Mouse (Mus musculus) liver, postnatal 0 days (tissue): Measurements from ENCODE around the gene Odf3b. TPM values are rescaled to one million over a fixed set of nuclear protein-coding genes. Genes with fewer than 3 reads are reported as not detected.

Experiments used
- ATAC-seq: fragments of 200-750 bp; cut with Nextera tagmentation; 2 replicates; pipeline ENCODE4 v1.8.0; 2017; ENCODE audit warnings: mild to moderate bottlenecking, moderate library complexity
- DNase-seq: peaks from one replicate; pipeline ENCODE4 v3.0.0-alpha.2; 2016
- H3K27ac ChIP-seq: fragments of 300-500 bp; sonication (generic); 2 replicates; pipeline ENCODE4 v1.5.1; 2014; ENCODE audit warnings: antibody characterized with exemption, moderate library complexity, mild to moderate bottlenecking, low read depth
- H3K27me3 ChIP-seq: fragments of 300-500 bp; sonication (generic); 2 replicates; pipeline ENCODE4 v1.6.1; 2014; ENCODE audit warnings: low read length, control low read depth, mixed read lengths; ENCODE audit not compliant: insufficient read depth
- H3K36me3 ChIP-seq: fragments of 300-500 bp; sonication (generic); replicated peaks from 2 replicates; pipeline ENCODE4 v1.6.1; 2014; ENCODE audit warnings: mild to moderate bottlenecking, control low read depth, low read length, moderate library complexity, mixed read lengths; ENCODE audit not compliant: insufficient read depth
- H3K4me1 ChIP-seq: fragments of 300-500 bp; sonication (generic); 2 replicates; pipeline ENCODE4 v1.6.1; 2014; ENCODE audit warnings: antibody characterized with exemption, mild to moderate bottlenecking, control low read depth; ENCODE audit not compliant: insufficient read depth
- H3K4me2 ChIP-seq: fragments of 300-500 bp; sonication (generic); 2 replicates; pipeline ENCODE4 v1.6.1; 2014; ENCODE audit warnings: low read depth, mild to moderate bottlenecking, low read length, moderate library complexity, mixed read lengths
- H3K4me3 ChIP-seq: fragments of 300-500 bp; sonication (generic); 2 replicates; pipeline ENCODE4 v1.5.1; 2014; ENCODE audit warnings: low read depth, low read length
- H3K9ac ChIP-seq: fragments of 300-500 bp; sonication (generic); replicated peaks from 2 replicates; pipeline ENCODE4 v1.6.1; 2014; ENCODE audit warnings: mild to moderate bottlenecking, moderate library complexity
- H3K9me3 ChIP-seq: fragments of 300-500 bp; sonication (generic); 2 replicates; pipeline ENCODE4 v1.6.1; 2016; ENCODE audit warnings: mild to moderate bottlenecking, control low read depth, low read length, mixed read lengths
- CTCF ChIP-seq: sonication (generic); IDR thresholded peaks from 2 replicates; pipeline ENCODE4 v1.5.1; 2016; ENCODE audit warnings: antibody characterized with exemption, low read depth
- EP300 ChIP-seq: IDR thresholded peaks from 2 replicates; pipeline ENCODE4 v1.6.1; 2016; ENCODE audit warnings: antibody characterized with exemption, low read depth, mild to moderate bottlenecking
- WGBS: fragments of 180-500 bp; shearing (Covaris S2); extraction: QIAGEN DNeasy Blood & Tissue Kit; methylation state at CpG from one replicate; pipeline ENCODE4 v1.1.7; 2014; ENCODE audit not compliant: insufficient replicate concordance; 5-methylcytosine and 5-hydroxymethylcytosine counted together
- polyA plus RNA-seq: library from polyadenylated mRNA; unstranded; fragments of >200 nt; fragmentation: Nextera tagmentation; extraction: Ambion mirVana; gene quantifications from 2 replicates; pipeline ENCODE4 v1.2.1, GENCODE M21; 2015

Gene Odf3b
- polyA plus RNA-seq, 1 experiment from 2014 or later: 1.8 TPM

- WGBS: 71% methylated on average over 2 of the region's 2 CpGs
- Histone ChIP-seq H3K36me3 (no peaks in the 10 kb centered on the region), H3K4me2 (no peak overlapping the region), H3K9me3 (no peaks in the 10 kb centered on the region), H3K27ac (no peak overlapping the region), H3K9ac (no peak overlapping the region), H3K4me3 (no peak overlapping the region), H3K4me1 (no peaks in the 10 kb centered on the region; the same call in 1 of the 2 replicates), H3K27me3 (no peaks in the 10 kb centered on the region)
- ATAC-seq (no peak), DNase-seq (no peak)
- no peak for TF ChIP-seq EP300
- TF ChIP-seq CTCF: no peak
These were observed 19.1 kb upstream of the Odf3b start for GRCm38 (mm10) chr15:89398146-89398545.

- ATAC-seq: peak; percentile 98
These were observed 17.8 kb upstream of the Odf3b start for GRCm38 (mm10) chr15:89396883-89397282.

DNA sequence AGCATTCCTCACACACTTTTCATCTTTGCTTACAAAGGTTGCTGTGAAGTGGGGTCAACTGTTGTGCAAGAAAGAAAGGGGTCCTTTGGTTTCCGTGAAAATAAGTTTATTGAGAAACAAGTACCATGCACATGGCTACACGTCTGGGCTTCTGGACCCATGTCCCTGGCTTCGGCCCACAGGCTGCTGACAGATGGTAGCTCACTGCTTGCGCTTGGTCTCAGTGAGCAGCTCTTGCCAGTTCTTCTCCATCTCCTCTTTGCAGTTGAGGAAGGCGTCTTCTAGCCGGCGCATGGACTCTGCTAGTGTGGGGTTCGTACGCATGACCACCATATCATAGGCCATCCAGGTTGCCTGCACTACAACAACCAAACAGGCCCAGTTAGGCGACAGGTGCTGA is 11.0 kb upstream of the Odf3b start:
- WGBS: 88% methylated on average over 10 of the region's 10 CpGs
- Histone ChIP-seq H3K36me3 (no peaks in the 10 kb centered on the region), H3K4me3 (no peak overlapping the region)

More at GRCm38 (mm10) chr15:89396883-89397282, 17.8 kb upstream of the Odf3b start:
- peak; percentile 62 for DNase-seq
- no peaks in the 10 kb centered on the region for H3K36me3 ChIP-seq
- H3K9me3 ChIP-seq: no peaks in the 10 kb centered on the region
- no peaks in the 10 kb centered on the region for H3K27me3 ChIP-seq
- WGBS: 60% methylated on average over 4 of the region's 4 CpGs
- TF ChIP-seq EP300 (peak; percentile 70; the same call in 1 of the 2 replicates), CTCF (no peak)
- no peak overlapping the region for H3K9ac ChIP-seq
- H3K27ac ChIP-seq: peak overlapping the region; percentile 55
- H3K4me2 ChIP-seq: no peak overlapping the region
- H3K4me3 ChIP-seq: no peak overlapping the region
- H3K4me1 ChIP-seq: no peaks in the 10 kb centered on the region; the same call in 1 of the 2 replicates

DNA sequence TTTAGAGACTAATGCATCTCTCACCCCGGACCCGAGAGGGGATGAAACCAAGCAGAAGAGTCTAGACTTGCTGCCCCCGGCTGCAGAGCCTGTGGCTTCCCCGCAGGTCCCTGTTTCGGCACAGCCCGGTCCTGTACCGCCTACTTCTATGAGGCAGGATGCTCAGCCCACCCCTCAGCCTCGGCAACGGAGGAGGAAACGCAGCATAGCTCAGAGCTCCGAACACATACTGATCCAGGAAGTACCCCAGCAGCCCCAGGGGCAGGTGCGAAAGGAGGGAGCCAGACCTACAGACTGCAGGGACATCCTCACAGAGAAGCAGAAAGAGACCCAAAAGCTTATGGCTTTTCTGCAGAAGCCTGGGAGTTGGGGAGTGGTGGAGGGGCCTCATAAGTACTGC is 8.0 kb upstream of the Odf3b start:
- H3K27ac ChIP-seq: no peak overlapping the region
- H3K9ac ChIP-seq: no peak overlapping the region
- H3K4me2 ChIP-seq: no peak overlapping the region
- H3K4me3 ChIP-seq: no peak overlapping the region
- ATAC-seq (no peak), DNase-seq (no peak)
- H3K36me3 ChIP-seq: no peaks in the 10 kb centered on the region
- TF ChIP-seq EP300 (no peak), CTCF (no peak)
- WGBS: 29% methylated on average over 12 of the region's 12 CpGs
- no peaks in the 10 kb centered on the region for H3K27me3 ChIP-seq
- no peaks in the 10 kb centered on the region for H3K9me3 ChIP-seq
- H3K4me1 ChIP-seq: no peaks in the 10 kb centered on the region

More for the DNA sequence above, 11.0 kb upstream of the Odf3b start:
- ATAC-seq: no peak
- no peaks in the 10 kb centered on the region for H3K4me1 ChIP-seq
- no peak for DNase-seq
- H3K9ac ChIP-seq: no peak overlapping the region
- no peak overlapping the region for H3K4me2 ChIP-seq
- no peaks in the 10 kb centered on the region for H3K9me3 ChIP-seq
- H3K27me3 ChIP-seq: no peaks in the 10 kb centered on the region
- no peak overlapping the region for H3K27ac ChIP-seq
- TF ChIP-seq CTCF (no peak), EP300 (no peak)

- 83% methylated on average over 7 of the region's 7 CpGs for WGBS
- Histone ChIP-seq H3K4me1 (peaks cover 1% of the 10 kb centered on the region; the same call in 1 of the 2 replicates), H3K27me3 (no peaks in the 10 kb centered on the region), H3K9ac (no peak within 1 kb of the TSS), H3K36me3 (no peaks in the 10 kb centered on the region), H3K27ac (no peak within 1 kb of the TSS), H3K9me3 (no peaks in the 10 kb centered on the region), H3K4me3 (no peak within 1 kb of the TSS), H3K4me2 (no peak within 1 kb of the TSS)
- DNase-seq: no peak
- no peak for ATAC-seq
- TF ChIP-seq CTCF (no peak), EP300 (no peak)
These were observed 5.5 kb upstream of the Odf3b start, which contains the start of gene Klhdc7b for GRCm38 (mm10) chr15:89384617-89385016. Klhdc7b (plus strand) TSS chr15:89384917.

- Histone ChIP-seq H3K4me2 (peak overlapping the region; percentile 74), H3K27me3 (peaks cover 27% of the 10 kb centered on the region), H3K9me3 (no peaks in the 10 kb centered on the region), H3K27ac (peak overlapping the region; percentile 22; the same call in 1 of the 2 replicates), H3K4me3 (peak overlapping the region; percentile 36), H3K36me3 (no peaks in the 10 kb centered on the region), H3K4me1 (peaks cover 22% of the 10 kb centered on the region), H3K9ac (peak overlapping the region; percentile 13; the same call in 1 of the 2 replicates)
- DNase-seq (peak; percentile 69), ATAC-seq (peak; percentile 31)
- 7% methylated on average over 10 of the region's 10 CpGs for WGBS
- no peak for TF ChIP-seq EP300
- TF ChIP-seq CTCF: no peak
These were observed 347 bp upstream of the Odf3b start for GRCm38 (mm10) chr15:89379429-89379828.
